Mouse (Mus musculus) splenic B cell, adult 2 months (primary cell): Measurements from ENCODE around the gene Far2.

Experiments used
- DNase-seq: peaks from one replicate; pipeline ENCODE4 v3.0.0-alpha.2; 2011; ENCODE audit warnings: low read depth, low spot score
- H3K27me3 ChIP-seq: 2 replicates; pipeline ENCODE4 v1.6.1; 2012; ENCODE audit warnings: mild to moderate bottlenecking, low read length, moderate library complexity, mixed read lengths; ENCODE audit not compliant: control insufficient read depth, poor library complexity, insufficient read depth, severe bottlenecking
- H3K36me3 ChIP-seq: 2 replicates; pipeline ENCODE4 v1.6.1; 2012; ENCODE audit warnings: mild to moderate bottlenecking, low read length, moderate library complexity, mixed read lengths; ENCODE audit not compliant: control insufficient read depth, poor library complexity, insufficient read depth, severe bottlenecking

Far2 gene

GRCm38 (mm10) chr6:148046881-148047649, at the start of gene Far2:
Far2 (plus strand) TSS chr6:148047259.
- H3K27me3 ChIP-seq, result no peaks in the 10 kb centered on the region
- DNase-seq, result no peak
- no peaks in the 10 kb centered on the region for H3K36me3 ChIP-seq

DNA sequence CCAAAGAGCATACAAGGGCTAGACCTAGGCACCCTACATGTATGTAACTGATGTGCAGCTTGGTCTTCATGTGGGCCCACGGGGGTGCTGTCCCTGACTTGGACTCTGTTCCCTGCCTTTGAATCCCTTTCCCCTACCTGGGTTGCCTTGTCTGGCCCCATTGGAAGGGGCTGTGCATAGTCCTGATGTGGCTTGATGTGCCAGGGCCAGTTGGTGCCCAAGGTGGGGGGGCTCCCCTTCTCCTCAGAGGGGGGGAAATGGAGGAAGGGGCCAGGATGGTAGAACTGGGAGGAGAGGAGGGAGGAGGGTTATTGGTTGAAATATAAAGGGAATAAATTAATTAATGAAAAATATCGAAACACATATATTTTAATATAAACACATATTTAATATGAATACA, 46.6 kb upstream of the Far2 start:
- Histone ChIP-seq H3K27me3 (no peaks in the 10 kb centered on the region), H3K36me3 (no peaks in the 10 kb centered on the region)
- no peak for DNase-seq

GRCm38 (mm10) chr6:148001071-148001470, 46.0 kb upstream of the Far2 start:
- DNase-seq, result no peak
- H3K27me3 ChIP-seq, result no peaks in the 10 kb centered on the region
- no peaks in the 10 kb centered on the region for H3K36me3 ChIP-seq

DNA sequence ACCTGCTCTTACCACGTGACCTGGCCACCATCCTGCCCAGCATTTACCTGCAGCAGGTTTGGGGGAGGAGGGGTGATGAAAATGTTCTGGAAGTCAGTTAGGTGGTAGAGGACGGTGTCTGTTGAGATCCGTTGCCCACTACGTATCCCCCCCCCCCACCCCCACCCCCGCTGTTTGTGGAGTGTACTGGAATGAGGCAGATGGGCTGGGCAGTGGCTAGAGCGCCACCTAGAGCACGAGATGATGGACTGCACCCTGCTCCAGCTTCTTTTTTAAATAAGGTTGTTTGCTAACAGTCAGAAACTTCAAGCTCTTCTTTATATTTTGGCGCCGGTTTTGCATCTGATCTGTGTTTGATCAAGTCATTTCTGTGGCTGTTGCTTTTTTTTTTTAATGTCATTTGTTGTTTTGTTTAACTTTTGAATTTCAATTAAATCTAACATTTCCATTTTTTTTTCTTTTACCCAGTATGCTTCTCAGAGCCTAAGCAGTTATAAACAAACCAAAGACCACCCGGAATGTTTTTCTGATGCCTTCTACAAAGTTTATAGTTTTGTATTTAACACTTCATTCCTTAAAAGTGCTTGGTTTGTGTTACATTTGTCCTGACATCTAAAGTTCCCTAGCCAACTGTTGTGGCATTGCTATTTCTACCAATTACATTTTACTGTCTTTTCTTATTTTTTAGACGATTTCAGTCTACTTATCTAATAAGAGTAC, 40.8 kb upstream of the Far2 start:
- no peaks in the 10 kb centered on the region for H3K36me3 ChIP-seq
- no peak for DNase-seq
- no peaks in the 10 kb centered on the region for H3K27me3 ChIP-seq

DNA sequence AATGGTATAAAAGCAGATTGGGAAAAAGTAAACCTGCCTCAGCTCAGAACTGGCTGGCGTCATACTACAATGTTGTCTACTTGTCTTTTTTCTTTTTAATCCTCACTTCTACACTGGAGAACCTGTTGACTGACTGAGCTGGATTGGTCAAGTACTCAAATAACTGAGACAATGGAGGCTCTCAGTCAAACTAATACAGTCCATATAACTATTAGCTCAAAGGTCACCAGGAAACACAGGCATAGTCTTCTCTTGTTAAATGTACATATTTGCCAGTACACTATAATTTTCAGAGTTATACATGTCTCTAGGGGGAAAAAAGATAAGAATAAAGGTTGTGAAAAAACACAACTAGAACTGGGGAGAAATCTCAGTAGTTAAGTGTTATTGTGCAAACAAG, 6.3 kb upstream of the Far2 start:
- no peak for DNase-seq
- no peaks in the 10 kb centered on the region for H3K36me3 ChIP-seq

DNA sequence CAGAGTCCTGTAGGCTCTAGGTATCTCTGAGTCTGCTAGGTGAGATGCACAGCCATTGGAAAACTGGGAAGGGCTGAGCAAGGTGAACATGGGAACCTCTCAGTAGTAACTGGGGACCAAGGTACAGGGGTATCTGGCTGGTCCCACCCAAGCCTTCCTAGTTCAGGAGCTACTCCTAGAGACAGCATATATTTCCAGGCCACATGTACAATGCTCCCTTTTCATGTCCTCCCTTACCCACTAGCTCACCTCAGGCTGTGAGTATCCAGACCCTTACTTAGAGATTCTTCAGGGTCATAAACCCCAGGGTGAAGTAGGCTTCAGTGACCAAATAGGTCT, 560 bp downstream of the Far2 start:
- DNase-seq, result no peak
- Histone ChIP-seq H3K36me3 (no peaks in the 10 kb centered on the region), H3K27me3 (no peaks in the 10 kb centered on the region)

More for the DNA sequence above, 6.3 kb upstream of the Far2 start:
- H3K27me3 ChIP-seq, result no peaks in the 10 kb centered on the region

DNA sequence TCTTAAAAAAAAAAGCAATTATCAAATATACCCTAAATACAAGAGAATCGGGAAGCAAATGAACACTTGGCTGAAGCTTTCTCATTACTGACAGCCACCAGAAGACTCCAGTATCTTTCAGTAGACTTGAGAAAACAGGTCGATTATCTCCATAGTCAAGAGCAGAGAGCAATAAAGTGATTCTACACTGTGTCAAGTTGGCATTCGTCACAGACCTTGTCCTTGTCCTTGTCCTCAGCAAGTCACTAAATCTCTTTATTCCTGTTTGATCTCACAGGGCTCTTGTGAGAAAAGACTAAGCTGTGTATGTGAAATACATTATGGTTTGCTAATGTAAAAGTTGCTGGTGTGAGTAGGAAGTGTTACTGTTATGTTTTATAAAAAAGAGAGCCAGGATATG, 16.1 kb downstream of the Far2 start:
- no peaks in the 10 kb centered on the region for H3K36me3 ChIP-seq
- no peaks in the 10 kb centered on the region for H3K27me3 ChIP-seq
- no peak for DNase-seq

GRCm38 (mm10) chr6:148066267-148066666, 19.2 kb downstream of the Far2 start:
- H3K27me3 ChIP-seq, result no peaks in the 10 kb centered on the region
- no peak for DNase-seq
- no peaks in the 10 kb centered on the region for H3K36me3 ChIP-seq

DNA sequence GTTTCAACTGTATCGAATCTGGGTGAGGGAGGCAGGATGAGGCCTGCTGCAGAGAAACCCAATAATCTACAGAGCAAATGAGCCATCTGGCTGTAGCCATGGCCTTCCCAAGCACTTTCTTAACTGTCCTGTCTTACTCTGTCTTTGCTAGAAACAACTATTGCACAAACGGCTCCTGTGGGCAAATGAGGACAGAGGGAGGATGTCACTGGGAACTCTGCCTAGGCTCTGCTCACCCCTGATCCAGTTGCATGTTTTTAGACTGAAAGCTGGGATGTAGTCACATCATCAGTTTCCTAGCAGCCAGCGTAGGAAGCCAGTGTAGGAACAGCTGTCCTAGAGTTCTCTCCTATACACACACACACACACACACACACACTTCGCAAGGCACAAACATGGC, 21.7 kb downstream of the Far2 start:
- no peaks in the 10 kb centered on the region for H3K36me3 ChIP-seq
- no peaks in the 10 kb centered on the region for H3K27me3 ChIP-seq
- DNase-seq, result no peak

GRCm38 (mm10) chr6:148073599-148073998, 26.5 kb downstream of the Far2 start:
- DNase-seq, result no peak
- no peaks in the 10 kb centered on the region for H3K36me3 ChIP-seq
- no peaks in the 10 kb centered on the region for H3K27me3 ChIP-seq

DNA sequence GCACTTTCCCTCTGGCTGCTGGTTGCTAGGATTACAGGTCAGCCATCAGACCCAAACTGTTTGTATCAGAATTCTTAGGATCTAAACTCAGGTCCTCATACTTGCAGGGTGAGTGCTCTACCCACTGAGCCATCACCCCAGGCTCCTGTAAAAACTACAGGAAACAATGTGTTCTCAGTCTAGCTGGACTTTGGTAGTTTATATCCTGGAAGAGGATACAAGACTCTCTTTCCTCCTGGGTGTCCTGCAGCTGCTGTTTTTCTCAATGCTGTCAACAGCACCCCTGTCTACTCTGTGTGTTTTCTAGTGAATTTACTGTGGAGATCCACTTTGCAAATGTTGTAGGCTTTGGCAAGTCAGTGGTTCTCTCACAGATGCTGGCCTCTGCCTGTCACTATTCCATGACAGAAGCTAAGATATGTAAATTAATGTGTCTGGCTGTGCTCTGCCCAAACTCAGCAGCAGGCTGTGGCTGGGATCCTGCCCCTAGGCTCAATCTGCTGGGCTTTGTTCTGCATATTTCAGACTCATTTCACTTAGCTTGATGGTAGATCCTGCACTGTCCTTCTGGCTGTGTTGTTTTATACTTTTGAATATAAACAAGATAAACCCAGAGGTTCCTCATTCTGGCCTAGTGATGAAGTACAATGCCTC, 27.3 kb downstream of the Far2 start:
- no peak for DNase-seq

DNA sequence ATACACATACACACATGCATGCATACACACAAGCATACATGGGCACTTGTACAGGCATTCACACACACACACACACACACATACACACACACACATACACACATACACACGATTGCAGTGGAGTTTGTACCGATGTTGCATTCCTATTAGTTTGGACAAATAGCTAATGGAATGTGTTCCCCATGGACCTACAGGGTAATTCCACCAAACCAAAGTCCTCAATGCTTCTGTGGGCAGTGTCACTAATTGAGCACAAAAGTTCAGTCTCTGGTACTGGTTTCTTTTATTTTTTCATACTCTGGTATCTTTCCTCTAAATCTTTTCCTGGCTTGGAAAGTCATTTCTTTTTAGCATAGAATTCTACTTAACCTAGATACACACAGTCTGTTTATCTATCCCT, 36.8 kb downstream of the Far2 start:
- no peak for DNase-seq
- Histone ChIP-seq H3K27me3 (no peaks in the 10 kb centered on the region), H3K36me3 (no peaks in the 10 kb centered on the region)

More for the DNA sequence above, 27.3 kb downstream of the Far2 start:
- no peaks in the 10 kb centered on the region for H3K27me3 ChIP-seq
- no peaks in the 10 kb centered on the region for H3K36me3 ChIP-seq

GRCm38 (mm10) chr6:148084403-148084802, 37.3 kb downstream of the Far2 start:
- DNase-seq, result no peak
- H3K36me3 ChIP-seq, result no peaks in the 10 kb centered on the region
- H3K27me3 ChIP-seq, result no peaks in the 10 kb centered on the region

DNA sequence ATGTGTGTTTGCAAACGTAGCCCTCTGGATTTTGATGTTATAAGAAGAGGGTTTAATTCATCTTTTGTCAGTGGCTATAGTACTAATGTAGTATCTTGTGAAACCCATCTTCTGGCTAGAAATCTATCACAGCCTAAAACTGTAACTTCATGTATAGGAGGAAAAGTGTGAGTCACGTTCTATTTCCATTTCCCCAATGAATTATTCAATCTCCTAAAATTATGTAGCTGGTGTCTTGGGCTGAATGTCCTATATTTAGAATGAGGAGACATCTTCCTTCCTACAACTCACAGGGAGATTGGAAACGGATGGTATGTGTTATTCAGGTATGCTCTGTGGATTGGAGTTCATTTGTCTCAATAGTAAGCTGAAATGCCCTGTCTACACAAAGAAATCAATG, 50.0 kb downstream of the Far2 start:
- DNase-seq, result no peak
- Histone ChIP-seq H3K36me3 (no peaks in the 10 kb centered on the region), H3K27me3 (no peaks in the 10 kb centered on the region)

GRCm38 (mm10) chr6:148101977-148102376, 54.9 kb downstream of the Far2 start:
- no peak for DNase-seq
- Histone ChIP-seq H3K36me3 (no peaks in the 10 kb centered on the region), H3K27me3 (no peaks in the 10 kb centered on the region)
